Mouse (Mus musculus): ENCODE data around the gene Nsrp1. TPM values are rescaled to one million over a fixed set of nuclear protein-coding genes. Genes with fewer than 3 reads are reported as not detected.

Nsrp1 gene
- total and polyA plus RNA-seq, 3 experiments, result 8.8 to 45.7 (median 17.6) TPM

DNA sequence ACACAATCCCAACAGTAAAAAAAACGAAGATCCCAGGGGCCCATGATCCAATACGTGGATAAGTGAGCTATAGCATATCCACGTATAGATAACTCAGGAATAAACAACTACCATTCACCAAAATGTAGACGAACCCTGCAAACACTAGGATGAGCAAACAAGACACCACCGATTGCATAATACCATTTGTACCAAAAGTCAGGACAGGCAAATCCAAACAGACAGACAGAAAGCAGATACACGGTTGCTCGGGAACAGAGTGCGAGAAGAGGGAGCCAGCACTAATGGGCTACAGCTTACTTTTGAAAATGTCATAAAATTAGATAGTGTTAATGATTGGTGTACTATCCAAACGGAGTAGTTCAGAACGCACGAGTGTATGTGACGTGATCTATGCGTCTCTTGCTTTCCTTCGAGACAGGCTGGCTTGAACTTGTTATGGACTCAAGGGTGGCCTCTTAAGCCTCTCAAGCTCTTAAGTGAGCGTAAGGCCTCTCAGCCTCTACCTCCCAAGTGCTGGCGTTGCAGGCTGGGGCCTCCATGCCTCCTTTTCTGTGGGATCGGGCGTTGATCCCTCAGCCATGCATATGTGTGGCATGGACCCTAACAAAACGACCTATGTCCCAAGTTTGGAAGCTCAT lies 20.2 kb upstream of the Nsrp1 start:
- in situ Hi-C loops (cut with MboI; ENCODE audit: low pct_ligation_motif_present, low pct_unique_long_range_greater_than_20kb, low sequenced_read_pairs) (no loop called here), dilution Hi-C loops (cut with MboI; ENCODE audit: extremely low pct_ligation_motif_present, extremely low pct_unique_long_range_greater_than_20kb, low sequenced_read_pairs) (no loop called here)
- Histone ChIP-seq H3K9ac (ENCODE audit: insufficient read depth, low read depth) (no peak overlapping the region), H3K27ac (ENCODE audit: insufficient read depth, low read depth) (no peak overlapping the region), H3K4me3 (replicated peaks in 1 of 3; ENCODE audit: low read depth in 2 of 3, low read length in 2 of 3, poor library complexity in 1 of 3) (no peak overlapping the region), H3K4me1 (ENCODE audit: control insufficient read depth in 1 of 2, insufficient read depth in 2 of 2) (peaks cover 4 to 16% of the 10 kb centered on the region in 2 experiments), H3K36me3 (replicated peaks in 1 of 2; ENCODE audit: control insufficient read depth in 1 of 2, insufficient read depth in 1 of 2, low read length in 1 of 2) (no peaks in the 10 kb centered on the region), H3K27me3 (replicated peaks) (no peaks in the 10 kb centered on the region), H3K4me2 (ENCODE audit: insufficient read depth, low read depth, poor library complexity, severe bottlenecking) (no peak overlapping the region), H3K79me2 (replicated peaks; ENCODE audit: control insufficient read depth, extremely low read depth, insufficient read depth, poor library complexity, severe bottlenecking) (no peaks in the 10 kb centered on the region), H3K9me3 (replicated peaks; ENCODE audit: low read length) (no peaks in the 10 kb centered on the region)
- no peak for TF ChIP-seq JUND (conservative IDR thresholded peaks at IDR 0.05; ENCODE audit: low read depth, low read length)
- TF ChIP-seq PAX5 (IDR thresholded peaks at IDR 0.05; ENCODE audit: low read length), result no peak
- TF ChIP-seq MAFK (IDR thresholded peaks at IDR 0.05; ENCODE audit: insufficient replicate concordance, low read length), result no peak
- no peak for TF ChIP-seq TBP (conservative IDR thresholded peaks at IDR 0.05; ENCODE audit: low read depth, low read length)
- TF ChIP-seq ZMIZ1 (IDR thresholded peaks at IDR 0.05; ENCODE audit: low read depth, low read length), result no peak
- TF ChIP-seq KAT2A (IDR thresholded peaks at IDR 0.05; ENCODE audit: insufficient replicate concordance, low read length), result no peak
- no peak for TF ChIP-seq E2F4 (IDR thresholded peaks at IDR 0.05; ENCODE audit: insufficient replicate concordance, low read depth, low read length)
- no peak for TF ChIP-seq ETS1 (conservative IDR thresholded peaks at IDR 0.05; ENCODE audit: low read depth, low read length)
- TF ChIP-seq RCOR1 (conservative IDR thresholded peaks at IDR 0.05; ENCODE audit: low read depth, low read length), result no peak
- TF ChIP-seq ZKSCAN1 (IDR thresholded peaks at IDR 0.05; ENCODE audit: borderline replicate concordance, low read depth, low read length), result no peak
- no peak for TF ChIP-seq USF1 (IDR thresholded peaks at IDR 0.05; ENCODE audit: low read depth, low read length)
- DNase-seq (ENCODE audit: extremely low read depth), result no peak

DNA sequence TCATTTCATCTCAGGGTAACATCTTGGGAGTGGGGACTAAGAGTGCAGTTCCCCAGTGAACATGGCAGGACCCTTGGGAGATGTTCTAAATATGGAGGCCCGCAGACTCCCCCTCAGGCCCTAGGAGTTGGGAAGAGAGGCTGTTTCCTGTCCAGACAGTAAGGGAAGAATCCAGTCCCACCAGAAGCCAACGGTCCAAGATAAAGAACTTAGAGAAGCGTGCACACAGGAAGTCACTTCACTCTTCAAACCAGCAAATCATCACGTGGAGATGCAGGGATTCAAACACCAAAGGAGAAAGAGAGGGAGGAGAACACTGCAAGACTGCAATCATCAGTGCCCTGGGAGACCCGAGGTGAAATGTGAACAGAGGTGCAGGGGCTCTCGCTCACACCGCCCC lies 18.8 kb upstream of the Nsrp1 start:
- Histone ChIP-seq H3K9me3 (replicated peaks; ENCODE audit: low read length) (no peaks in the 10 kb centered on the region), H3K4me2 (ENCODE audit: insufficient read depth, low read depth, poor library complexity, severe bottlenecking) (no peak overlapping the region), H3K36me3 (replicated peaks in 1 of 2; ENCODE audit: control insufficient read depth in 1 of 2, insufficient read depth in 1 of 2, low read length in 1 of 2) (no peaks in the 10 kb centered on the region), H3K4me1 (ENCODE audit: control insufficient read depth in 1 of 2, insufficient read depth in 2 of 2) (peaks cover 4 to 18% of the 10 kb centered on the region in 2 experiments), H3K27ac (ENCODE audit: insufficient read depth, low read depth) (no peak overlapping the region), H3K9ac (ENCODE audit: insufficient read depth, low read depth) (no peak overlapping the region), H3K4me3 (replicated peaks in 1 of 3; ENCODE audit: low read depth in 2 of 3, low read length in 2 of 3, poor library complexity in 1 of 3) (no peak overlapping the region), H3K27me3 (replicated peaks) (no peaks in the 10 kb centered on the region), H3K79me2 (replicated peaks; ENCODE audit: control insufficient read depth, extremely low read depth, insufficient read depth, poor library complexity, severe bottlenecking) (no peaks in the 10 kb centered on the region)
- dilution Hi-C loops (cut with MboI; ENCODE audit: extremely low pct_ligation_motif_present, extremely low pct_unique_long_range_greater_than_20kb, low sequenced_read_pairs) (no loop called here), in situ Hi-C loops (cut with MboI; ENCODE audit: low pct_ligation_motif_present, low pct_unique_long_range_greater_than_20kb, low sequenced_read_pairs) (no loop called here)
- no peak for DNase-seq (ENCODE audit: extremely low read depth)
- TF ChIP-seq MAZ (IDR thresholded peaks at IDR 0.05; ENCODE audit: low read depth, low read length) (no peak), NELFE (IDR thresholded peaks at IDR 0.05; ENCODE audit: low read depth, low read length) (no peak), HCFC1 (IDR thresholded peaks at IDR 0.05; ENCODE audit: low read depth, low read length) (no peak), UBTF (IDR thresholded peaks at IDR 0.05; ENCODE audit: low read depth, low read length) (no peak), TCF12 (IDR thresholded peaks at IDR 0.05; ENCODE audit: low read depth, low read length) (no peak), MYC (IDR thresholded peaks at IDR 0.05; ENCODE audit: low read depth, low read length) (no peak), CHD2 (IDR thresholded peaks at IDR 0.05; ENCODE audit: low read length) (no peak), SIN3A (IDR thresholded peaks at IDR 0.05; ENCODE audit: low read length) (no peak)

Data from CH12.LX (cell line).